Mouse (Mus musculus): ENCODE measurements at regions not wholly inside any gene's neighbourhood (a gene's known extent, or its start where the extent isn't known, plus 50 kb on each side); places are given as distances from the start of the nearest gene placed in this dataset.
A peak's percentile ranks its signal among the peaks of the same experiment; 100 is the strongest.

GRCm38 (mm10) chr14:102402061-102402689, 580.3 kb downstream of the Kctd12 start:
- DNase-seq (ENCODE audit: low read depth, low spot score) = peak; percentile 2

- no peak for DNase-seq (ENCODE audit: low read depth, low spot score)
Observed at GRCm38 (mm10) chr14:102396036-102396734, 586.3 kb downstream of the Kctd12 start.

GRCm38 (mm10) chr14:102392351-102392750, 590.1 kb downstream of the Kctd12 start:
- no peak for DNase-seq (ENCODE audit: low read depth, low spot score)

GRCm38 (mm10) chr14:102372994-102373567, 609.4 kb downstream of the Kctd12 start:
- DNase-seq (ENCODE audit: low read depth, low spot score) = no peak

- no peak for DNase-seq (ENCODE audit: low read depth, low spot score)
Observed at GRCm38 (mm10) chr14:102361589-102361988, 620.8 kb downstream of the Kctd12 start.

GRCm38 (mm10) chr14:102329409-102329808, 599.7 kb downstream of the Lmo7 start:
- DNase-seq (ENCODE audit: low read depth, low spot score) = no peak

GRCm38 (mm10) chr14:102306332-102306731, 576.6 kb downstream of the Lmo7 start:
- no peak for DNase-seq (ENCODE audit: low read depth, low spot score)

- no peak for DNase-seq (ENCODE audit: low read depth, low spot score)
Observed at GRCm38 (mm10) chr14:102302826-102303225, 573.1 kb downstream of the Lmo7 start.

- DNase-seq (ENCODE audit: low read depth, low spot score) = no peak
Observed at GRCm38 (mm10) chr14:102300251-102300650, 570.5 kb downstream of the Lmo7 start.

- no peak for DNase-seq (ENCODE audit: low read depth, low spot score)
Observed at GRCm38 (mm10) chr14:102291361-102291760, 561.6 kb downstream of the Lmo7 start.

- no peak for DNase-seq (ENCODE audit: low read depth, low spot score)
Observed at GRCm38 (mm10) chr14:102250076-102250475, 520.3 kb downstream of the Lmo7 start.

- DNase-seq (ENCODE audit: low read depth, low spot score) = no peak
Observed at GRCm38 (mm10) chr14:102248581-102248980, 518.8 kb downstream of the Lmo7 start.

- DNase-seq (ENCODE audit: low read depth, low spot score) = no peak
Observed at GRCm38 (mm10) chr14:102248023-102248422, 518.3 kb downstream of the Lmo7 start.

- no peak for DNase-seq (ENCODE audit: low read depth, low spot score)
Observed at GRCm38 (mm10) chr14:102243806-102244536, 514.2 kb downstream of the Lmo7 start.

- no peak for DNase-seq (ENCODE audit: low read depth, low spot score)
Observed at GRCm38 (mm10) chr14:102216581-102217368, 487.0 kb downstream of the Lmo7 start.

GRCm38 (mm10) chr14:102215267-102215964, 485.7 kb downstream of the Lmo7 start:
- no peak for DNase-seq (ENCODE audit: low read depth, low spot score)

GRCm38 (mm10) chr14:102212079-102212478, 482.3 kb downstream of the Lmo7 start:
- no peak for DNase-seq (ENCODE audit: low read depth, low spot score)

- no peak for DNase-seq (ENCODE audit: low read depth, low spot score)
Observed at GRCm38 (mm10) chr14:102204881-102205671, 475.3 kb downstream of the Lmo7 start.

- DNase-seq (ENCODE audit: low read depth, low spot score) = no peak
Observed at GRCm38 (mm10) chr14:102199430-102199829, 469.7 kb downstream of the Lmo7 start.

- DNase-seq (ENCODE audit: low read depth, low spot score) = no peak
Observed at GRCm38 (mm10) chr14:102190786-102191185, 461.0 kb downstream of the Lmo7 start.

All from 3T3-L1 (cell line).